Mouse (Mus musculus): ENCODE data around the gene Ttl. TPM values are rescaled to one million over a fixed set of nuclear protein-coding genes. Genes with fewer than 3 reads are reported as not detected.

Ttl gene
- polyA plus RNA-seq, 1 experiment from 2014 or later: 32.4 TPM

DNA sequence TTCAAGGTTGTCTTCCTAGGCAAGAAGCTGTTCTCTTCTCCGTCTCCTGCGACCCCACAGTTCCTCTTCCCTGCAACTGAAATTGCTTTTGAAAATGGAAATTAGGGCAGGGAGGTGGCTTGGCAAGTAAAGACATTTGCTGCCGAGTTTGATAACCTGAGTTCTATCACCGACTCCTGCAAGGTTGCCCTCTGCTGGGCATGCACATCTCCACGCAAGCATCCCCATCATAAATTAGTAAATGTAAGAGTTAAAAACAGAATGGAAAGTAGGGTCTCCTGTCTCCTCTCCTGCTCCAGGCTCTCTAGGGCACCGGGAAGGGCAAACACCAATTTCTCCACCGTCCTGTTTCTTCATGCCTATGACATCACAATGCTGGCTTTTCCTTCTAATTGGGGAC, 66.5 kb downstream of the Ttl start:
- Histone ChIP-seq H3K36me3 (peaks cover 23% of the 10 kb centered on the region), H3K27ac (replicated peaks) (no peak overlapping the region), H3K4me2 (replicated peaks) (no peak overlapping the region), H3K27me3 (no peaks in the 10 kb centered on the region), H3K4me3 (no peak overlapping the region), H3K4me1 (peaks cover 16% of the 10 kb centered on the region), H3K9me3 (no peaks in the 10 kb centered on the region), H3K9ac (replicated peaks) (no peak overlapping the region)
- WGBS: 94% methylated on average over 7 of the region's 7 CpGs
- ATAC-seq (replicated peaks): no peak

DNA sequence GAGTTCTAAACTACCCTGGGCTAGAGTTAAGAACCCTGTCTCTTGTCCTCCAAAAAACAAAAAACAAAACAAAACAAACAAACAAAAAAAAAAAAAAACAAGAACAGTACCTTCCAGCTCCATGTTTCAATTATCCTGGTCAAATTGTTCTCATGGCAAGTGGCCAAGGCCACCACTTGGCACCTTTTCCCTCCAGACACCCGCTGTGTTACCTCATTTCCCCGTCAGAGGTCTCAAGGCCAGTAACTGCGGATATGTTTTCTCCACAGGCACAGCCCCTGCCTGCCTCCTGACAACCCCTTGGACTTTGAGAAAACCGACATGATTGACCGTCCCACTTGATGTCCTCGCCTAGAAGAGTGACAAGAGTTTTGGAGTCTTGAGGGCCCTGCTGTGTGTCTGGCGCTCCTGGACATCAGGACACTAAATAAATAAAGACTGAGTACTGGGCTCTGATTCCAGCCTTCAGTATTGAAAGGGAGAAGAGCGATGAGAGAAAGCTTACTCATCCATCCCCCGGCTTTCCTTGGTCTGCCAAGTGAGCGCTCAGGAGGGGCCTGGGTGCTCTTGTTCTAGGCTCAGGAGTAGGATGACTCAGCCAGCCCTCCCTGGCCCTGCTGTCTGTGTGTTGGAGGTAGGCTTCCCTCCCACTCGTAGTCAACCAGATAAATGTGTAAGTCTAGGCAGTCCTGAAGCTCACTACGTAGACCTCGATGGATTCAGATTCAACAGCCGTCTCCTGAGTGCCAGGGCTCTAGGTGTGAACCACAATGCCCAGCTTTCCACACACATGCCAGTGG, 67.5 kb downstream of the Ttl start:
- ATAC-seq (replicated peaks): no peak
- H3K4me1 ChIP-seq: peaks cover 16% of the 10 kb centered on the region
- H3K4me3 ChIP-seq: no peak overlapping the region
- H3K4me2 ChIP-seq (replicated peaks): no peak overlapping the region
- H3K27ac ChIP-seq (replicated peaks): no peak overlapping the region
- H3K27me3 ChIP-seq: no peaks in the 10 kb centered on the region
- H3K36me3 ChIP-seq: peaks cover 20% of the 10 kb centered on the region
- no peak overlapping the region for H3K9ac ChIP-seq (replicated peaks)
- no peaks in the 10 kb centered on the region for H3K9me3 ChIP-seq
- 97% methylated on average over 14 of the region's 14 CpGs for WGBS

DNA sequence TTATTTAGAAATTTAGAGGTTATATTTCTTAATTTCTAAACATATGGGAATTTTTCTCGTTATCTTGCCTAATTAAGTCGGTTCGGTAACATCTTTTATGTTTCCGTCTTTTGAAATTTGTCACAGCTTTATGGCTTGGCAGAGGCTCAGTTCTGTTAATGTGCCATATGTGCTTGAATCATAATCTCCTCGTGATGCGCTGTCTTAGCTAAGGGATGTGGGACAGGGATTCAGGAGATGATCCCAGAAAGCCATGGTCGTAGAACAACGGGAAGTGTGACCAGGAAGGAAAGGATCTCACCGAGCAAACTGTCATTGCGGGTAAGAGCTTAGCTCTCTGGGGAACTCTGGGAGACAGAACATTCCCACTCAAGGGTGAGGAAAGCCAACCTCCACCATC, 74.2 kb downstream of the Ttl start:
- H3K27ac ChIP-seq (replicated peaks): peak overlapping the region; percentile 86
- WGBS: 60% methylated on average over 10 of the region's 10 CpGs
- no peaks in the 10 kb centered on the region for H3K27me3 ChIP-seq
- H3K9ac ChIP-seq (replicated peaks): no peak overlapping the region
- ATAC-seq (replicated peaks): peak; percentile 67; the same call in 1 of the 2 replicates
- no peak overlapping the region; the same call in 1 of the 2 replicates for H3K4me2 ChIP-seq (replicated peaks)
- H3K9me3 ChIP-seq: no peaks in the 10 kb centered on the region
- 0 out of 2 replicates have a peak, but pooled peaks cover 5% of the 10 kb centered on the region for H3K4me1 ChIP-seq
- no peaks in the 10 kb centered on the region for H3K36me3 ChIP-seq
- H3K4me3 ChIP-seq: no peak overlapping the region

Other genes with a start within 250 kb of the Ttl start
- 41.1 and 43.4 TPM in 2 replicates for gene Tmem87b, start 247.8 kb upstream of the Ttl start, polyA plus RNA-seq (2015; fragmentation: Nextera tagmentation; extraction: Ambion mirVana)
- gene Fbln7, start 203.0 kb upstream of the Ttl start, polyA plus RNA-seq (2015; fragmentation: Nextera tagmentation; extraction: Ambion mirVana): 2.0 and 2.1 TPM in 2 replicates
- 10.5 and 11.3 TPM in 2 replicates for gene Zc3h8, start 121.9 kb upstream of the Ttl start, polyA plus RNA-seq (2015; fragmentation: Nextera tagmentation; extraction: Ambion mirVana)
- gene Zc3h6, start 98.5 kb upstream of the Ttl start, polyA plus RNA-seq (2015; fragmentation: Nextera tagmentation; extraction: Ambion mirVana): 4.8 and 5.4 TPM in 2 replicates
- gene Gm10762, start 98.2 kb upstream of the Ttl start, polyA plus RNA-seq (2015; fragmentation: Nextera tagmentation; extraction: Ambion mirVana): 24.4 and 26.3 TPM in 2 replicates
- 0.25 and 0.36 TPM in 2 replicates for gene Vinac1, start 17.8 kb upstream of the Ttl start, polyA plus RNA-seq (2015; fragmentation: Nextera tagmentation; extraction: Ambion mirVana)
- 17.8 and 19.5 TPM in 2 replicates for gene Polr1b, start 35.1 kb downstream of the Ttl start, polyA plus RNA-seq (2015; fragmentation: Nextera tagmentation; extraction: Ambion mirVana)
- 22.5 and 26.2 TPM in 2 replicates for gene Chchd5, start 63.8 kb downstream of the Ttl start, polyA plus RNA-seq (2015; fragmentation: Nextera tagmentation; extraction: Ambion mirVana)
- 58.8 TPM in 2 replicates for gene Slc20a1, start 132.8 kb downstream of the Ttl start, polyA plus RNA-seq (2015; fragmentation: Nextera tagmentation; extraction: Ambion mirVana)
- gene Ckap2l, start 231.3 kb downstream of the Ttl start, polyA plus RNA-seq (2015; fragmentation: Nextera tagmentation; extraction: Ambion mirVana): 22.2 and 24.3 TPM in 2 replicates
- gene Il1a, start 244.0 kb downstream of the Ttl start, polyA plus RNA-seq (2015; fragmentation: Nextera tagmentation; extraction: Ambion mirVana): 0.26 and 0.29 TPM in 2 replicates

Data from forebrain, embryonic 15.5 days (tissue).